Mouse (Mus musculus) right cerebral cortex, adult 2 months (tissue): ENCODE data around the gene Gdpd5.
"Not testable (repeated sequence)": the region's sequence is repeated elsewhere in the genome, so short reads cannot be mapped to it uniquely, and the experiment has no call there.

Source experiments
- DNase-seq, 2 experiments: peaks; one replicate each; pipeline ENCODE4 v3.0.0; 2021 to 2022; ENCODE audit warnings: low spot score in 2 of 2

The Gdpd5 gene

DNA sequence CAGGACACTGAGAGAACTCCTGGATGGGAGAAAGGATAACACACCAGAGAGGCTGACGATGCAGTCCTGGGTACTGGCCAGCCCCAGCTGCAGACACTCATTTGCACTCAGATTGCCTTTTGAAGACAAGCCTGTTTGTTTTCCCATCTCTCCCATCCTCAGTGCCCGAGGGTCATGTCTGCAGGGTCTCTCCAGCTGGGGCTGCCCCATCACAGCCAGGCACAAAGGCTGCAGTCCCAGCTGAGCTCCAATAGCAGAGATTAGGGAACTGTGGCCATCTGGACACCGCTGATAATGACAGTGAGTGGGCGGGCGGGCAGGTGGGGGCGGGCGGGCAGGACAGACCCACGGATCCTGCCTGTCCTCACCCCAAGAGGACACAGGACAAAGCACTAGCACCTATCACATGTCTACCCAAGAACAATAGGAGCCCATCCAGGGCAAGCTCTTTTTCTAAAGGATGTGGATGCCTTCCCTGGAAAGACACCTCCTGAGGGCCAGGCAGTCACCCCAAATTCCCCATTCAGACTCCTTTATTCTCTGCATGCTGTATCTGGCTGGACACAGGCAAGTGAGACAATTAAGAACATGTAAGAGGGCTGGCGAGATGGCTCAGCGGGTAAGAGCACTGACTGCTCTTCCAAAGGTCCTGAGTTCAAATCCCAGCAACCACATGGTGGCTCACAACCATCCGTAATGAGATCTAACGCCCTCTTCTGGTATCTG is 93.8 kb downstream of the Gdpd5 start:
- DNase-seq = no peak

GRCm38 (mm10) chr7:99475562-99475911 is 94.3 kb downstream of the Gdpd5 start:
- no peak for DNase-seq

- no peak for DNase-seq
Observed at GRCm38 (mm10) chr7:99476558-99477114, 95.4 kb downstream of the Gdpd5 start.

- DNase-seq = no peak
Observed at GRCm38 (mm10) chr7:99477235-99477634, 96.0 kb downstream of the Gdpd5 start.

DNA sequence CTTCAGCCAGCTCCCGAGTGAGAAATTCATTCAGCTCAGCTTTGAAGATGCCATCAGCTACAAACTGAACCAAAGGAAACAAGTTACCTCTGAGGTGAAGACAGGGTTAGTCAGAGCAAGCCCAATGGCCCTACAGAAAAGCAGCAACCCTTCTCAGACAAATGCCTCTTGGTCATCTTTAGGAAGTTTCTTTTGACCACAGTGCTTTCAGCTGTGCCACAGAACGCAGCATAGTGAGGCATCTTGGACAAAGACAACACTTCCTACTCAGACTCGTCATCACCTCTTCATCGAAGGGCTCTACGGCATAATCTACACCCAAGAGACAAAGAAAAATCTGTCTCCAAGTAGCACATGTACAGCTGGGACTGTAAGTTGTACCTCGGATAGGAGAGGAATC is 101.4 kb downstream of the Gdpd5 start:
- no peak for DNase-seq

DNA sequence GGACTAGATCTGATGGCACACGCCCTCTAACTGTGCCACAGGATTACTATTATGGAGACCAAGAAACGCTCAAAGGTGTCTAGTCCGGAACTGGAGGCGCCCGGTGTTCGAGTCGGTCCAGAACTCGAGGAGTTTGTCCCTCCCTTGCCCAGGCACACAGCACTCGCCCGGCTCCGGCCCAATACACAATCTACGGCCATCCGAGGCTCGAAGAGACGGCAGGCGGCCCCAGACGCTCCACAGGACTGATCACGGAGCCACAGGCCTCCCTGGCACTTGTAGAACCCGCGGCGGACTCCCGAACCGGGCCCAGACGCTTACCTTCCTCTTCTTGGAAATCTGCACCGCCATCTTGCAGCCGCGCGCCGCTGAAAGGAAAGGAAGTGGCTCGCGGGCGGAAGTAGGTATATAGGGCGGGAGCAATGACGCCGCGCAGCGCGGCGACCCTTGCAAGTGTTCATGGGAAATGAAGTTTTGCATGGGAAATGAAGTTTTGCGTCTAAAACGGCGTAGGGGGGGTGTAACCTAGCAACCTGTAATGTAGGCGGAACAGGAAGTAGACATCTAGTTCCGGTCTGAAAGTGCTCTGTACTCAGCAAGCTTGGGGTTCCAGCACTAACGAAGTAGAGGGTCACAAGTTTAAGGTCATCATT is 102.2 kb downstream of the Gdpd5 start, which contains the start of gene Rps3:
TSS of gene Rps3 (minus strand) at position 468 of the 653 bp plus-strand sequence.
- DNase-seq = peak; percentile 95 to 97

DNA sequence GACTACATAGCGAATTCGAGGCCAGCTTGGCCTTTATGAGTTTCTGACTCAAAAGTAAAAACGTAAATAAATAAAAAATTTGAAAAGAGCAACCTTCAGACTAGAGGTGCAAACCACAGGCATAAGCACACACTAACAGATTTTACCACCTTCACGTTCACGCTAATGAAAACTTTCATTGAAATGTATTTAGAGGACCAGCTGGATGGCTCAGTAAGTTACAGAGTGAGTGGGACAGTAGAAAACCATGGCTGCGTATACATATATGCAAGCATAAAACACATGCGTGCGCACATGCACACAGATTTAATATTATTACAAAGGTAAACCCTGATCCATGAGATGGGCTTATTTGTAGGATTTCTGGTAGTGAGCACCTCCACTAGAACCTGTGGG is 102.7 kb downstream of the Gdpd5 start:
- no peak for DNase-seq

DNA sequence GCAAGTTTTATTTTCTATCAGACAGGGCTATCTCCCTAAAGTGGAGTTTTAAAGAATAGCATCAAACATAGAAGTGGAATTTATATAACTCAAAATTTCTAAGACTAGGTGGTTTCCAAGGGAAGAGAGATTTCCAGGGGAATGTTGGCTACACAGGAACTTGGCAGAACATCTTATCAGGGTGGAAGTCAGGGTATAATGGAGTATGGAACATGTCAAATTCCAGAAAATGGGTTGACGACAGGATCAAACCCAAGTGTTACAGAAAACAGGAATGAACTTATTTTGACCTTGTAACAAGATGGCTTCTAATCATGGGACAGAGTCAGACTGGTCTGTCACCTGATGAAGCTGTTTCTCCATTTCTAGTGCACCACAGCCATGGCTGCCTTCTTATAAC is 103.5 kb downstream of the Gdpd5 start:
- DNase-seq = no peak

DNA sequence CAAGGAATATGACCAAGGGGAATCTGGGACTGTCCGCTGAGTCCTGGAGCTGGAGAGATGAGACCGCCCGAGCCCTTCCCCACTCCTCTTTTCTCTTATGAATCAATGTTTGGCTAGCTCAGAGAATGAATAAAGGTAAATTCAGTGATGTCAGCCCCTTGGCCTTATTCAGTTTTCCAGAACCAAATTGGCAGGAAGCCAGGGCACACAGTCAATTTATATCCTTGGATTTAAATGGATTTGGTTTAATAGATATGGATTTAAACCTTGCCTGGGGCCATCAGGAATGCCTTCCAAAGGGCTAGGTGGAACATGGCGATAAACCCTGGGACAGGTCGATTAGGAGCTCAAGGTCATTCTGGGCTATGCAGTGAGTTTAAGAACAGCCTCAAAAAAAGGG is 108.5 kb downstream of the Gdpd5 start:
- no peak for DNase-seq

DNA sequence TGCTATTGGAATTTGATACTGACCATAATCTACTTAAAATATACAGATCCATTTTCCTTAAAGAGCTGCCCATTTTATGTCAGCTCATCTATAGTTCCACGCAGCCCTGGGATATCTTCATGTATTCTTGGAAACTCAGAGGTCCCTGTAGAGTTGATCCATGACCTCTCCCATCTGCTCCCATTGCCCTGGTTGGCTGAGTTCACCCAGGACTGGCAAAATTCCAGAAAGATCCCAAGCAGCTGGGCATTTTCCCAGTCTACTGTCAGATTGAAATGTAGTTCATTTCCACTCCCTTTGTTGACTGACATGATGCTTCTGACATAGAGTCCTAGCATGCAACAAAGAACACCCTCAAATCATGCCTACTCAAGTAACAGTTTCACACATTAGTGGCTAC is 117.9 kb downstream of the Gdpd5 start:
- no peak for DNase-seq

DNA sequence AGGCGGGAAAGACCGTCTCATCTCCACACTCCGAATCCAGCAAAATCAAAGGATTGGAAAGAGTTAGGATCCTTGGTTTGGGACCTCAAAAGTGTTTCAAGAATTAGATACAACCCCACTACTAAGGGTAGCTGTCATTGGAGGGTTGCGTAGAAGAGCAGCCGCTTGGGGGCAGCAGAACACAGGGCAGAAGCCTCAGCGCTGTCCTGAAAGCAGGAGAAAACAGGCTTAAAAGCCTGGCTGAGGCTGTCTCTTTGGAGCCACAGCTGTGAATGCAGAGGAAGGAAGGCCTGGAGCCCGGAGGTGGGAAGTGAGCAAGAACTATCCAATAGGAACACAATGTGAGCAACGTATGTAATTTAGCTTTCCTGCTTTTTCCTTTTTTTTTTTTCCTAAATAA is 119.0 kb downstream of the Gdpd5 start:
- peak; percentile 87 to 89 for DNase-seq

- DNase-seq = no peak
Observed at GRCm38 (mm10) chr7:99500655-99501054, 119.4 kb downstream of the Gdpd5 start.

DNA sequence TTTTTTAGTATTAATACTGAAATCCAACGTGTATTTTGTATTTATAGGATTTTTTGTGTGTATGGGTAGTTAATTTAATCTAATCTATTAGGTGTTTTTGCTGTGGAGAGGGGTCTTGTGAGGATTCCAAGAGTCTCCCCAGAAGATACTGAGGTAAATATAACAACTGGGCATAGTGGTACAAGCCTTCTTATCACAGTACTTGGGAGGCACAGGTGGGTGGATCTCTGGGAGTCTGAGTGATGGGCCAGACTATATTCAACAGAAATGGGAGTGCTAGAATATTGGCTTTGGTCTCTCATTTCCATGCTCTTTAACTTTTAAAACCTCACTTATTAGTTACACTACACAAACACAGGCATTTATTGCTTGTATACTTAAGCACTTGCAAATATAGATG is 119.9 kb downstream of the Gdpd5 start:
- DNase-seq = no peak

- DNase-seq = no peak
Observed at GRCm38 (mm10) chr7:99504556-99504955, 123.3 kb downstream of the Gdpd5 start.

GRCm38 (mm10) chr7:99508187-99508586 is 127.0 kb downstream of the Gdpd5 start:
- DNase-seq = not testable (repeated sequence)

- peak; percentile 59 to 77 for DNase-seq
Observed at GRCm38 (mm10) chr7:99510087-99510501, 128.9 kb downstream of the Gdpd5 start.
